Mouse (Mus musculus) natural killer cell, adult 2 months (primary cell): ENCODE results near the gene Vav3.

ENCODE experiments used
- DNase-seq, 2 experiments: peaks; one replicate each; pipeline ENCODE4 v3.0.0; 2022; ENCODE audit warnings: low spot score in 2 of 2

The Vav3 gene

DNA sequence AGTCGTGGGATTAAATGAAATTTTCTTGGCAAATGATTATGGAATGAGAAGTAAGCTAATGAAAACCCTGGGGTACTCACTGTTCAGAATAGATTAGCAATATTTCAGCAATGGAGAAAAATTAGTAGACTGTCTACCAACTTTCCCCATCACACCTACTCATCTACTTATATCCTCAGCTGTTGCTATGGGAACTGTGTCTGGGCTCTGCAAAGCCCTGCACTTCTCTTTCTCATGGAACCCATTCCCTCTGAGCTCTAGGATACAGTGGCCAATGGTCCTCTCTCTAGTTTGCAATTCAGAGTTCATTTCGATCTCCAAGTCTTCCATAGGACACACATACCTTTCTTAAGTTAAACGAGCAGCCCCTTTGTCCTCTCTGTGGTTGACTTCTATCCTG, 352.2 kb downstream of the Vav3 start:
- no peak for DNase-seq

DNA sequence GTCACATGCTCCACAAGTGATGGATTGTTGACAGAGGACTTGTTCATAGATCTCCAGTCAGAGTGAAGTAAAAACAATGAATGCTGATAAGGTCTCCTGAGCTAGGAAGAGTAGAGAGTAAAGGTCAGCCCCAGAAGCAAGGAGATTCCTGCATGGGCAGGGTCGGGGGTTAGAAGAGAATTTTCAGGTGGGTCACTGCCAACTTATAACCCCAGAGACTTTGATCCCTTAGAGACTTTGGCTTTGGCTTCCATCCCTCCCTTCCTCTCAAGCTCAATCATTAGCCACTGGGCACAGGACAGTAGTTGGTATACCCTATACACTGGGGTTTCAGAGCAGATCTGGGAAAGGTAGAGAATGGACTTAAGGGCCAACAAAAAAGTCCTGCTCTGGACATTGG, 360.8 kb downstream of the Vav3 start:
- no peak for DNase-seq

DNA sequence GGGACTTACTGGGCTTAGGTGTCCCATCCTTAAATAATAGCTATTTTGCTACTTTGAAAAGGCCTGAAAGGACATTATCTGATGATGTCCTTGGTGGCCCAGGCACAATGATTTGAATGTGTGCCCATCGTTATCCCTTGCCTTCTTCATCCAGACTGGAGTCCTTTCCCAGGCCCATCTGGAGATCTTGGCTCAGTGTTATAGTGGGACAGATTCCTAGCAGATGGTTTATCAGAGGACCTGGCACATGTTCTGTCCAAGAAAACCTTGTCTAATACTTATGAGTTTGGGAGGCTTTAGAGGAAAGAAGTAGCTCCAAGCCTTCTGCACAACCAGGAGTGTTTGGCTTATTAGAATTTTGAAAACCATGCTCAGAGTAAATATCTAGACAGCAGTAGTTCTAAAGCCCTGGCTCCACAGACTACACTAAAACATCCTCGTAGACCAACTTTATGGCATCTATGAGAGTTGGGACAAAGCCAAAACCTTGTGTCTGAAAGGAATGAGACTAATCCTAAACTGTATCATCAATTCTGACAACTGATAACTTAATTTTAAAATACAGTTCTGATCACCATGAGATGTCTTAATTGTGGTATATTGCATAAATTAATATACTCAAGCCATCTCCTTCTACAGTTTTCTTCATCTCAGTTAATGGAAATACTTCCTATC, 367.5 kb downstream of the Vav3 start:
- DNase-seq, result no peak

DNA sequence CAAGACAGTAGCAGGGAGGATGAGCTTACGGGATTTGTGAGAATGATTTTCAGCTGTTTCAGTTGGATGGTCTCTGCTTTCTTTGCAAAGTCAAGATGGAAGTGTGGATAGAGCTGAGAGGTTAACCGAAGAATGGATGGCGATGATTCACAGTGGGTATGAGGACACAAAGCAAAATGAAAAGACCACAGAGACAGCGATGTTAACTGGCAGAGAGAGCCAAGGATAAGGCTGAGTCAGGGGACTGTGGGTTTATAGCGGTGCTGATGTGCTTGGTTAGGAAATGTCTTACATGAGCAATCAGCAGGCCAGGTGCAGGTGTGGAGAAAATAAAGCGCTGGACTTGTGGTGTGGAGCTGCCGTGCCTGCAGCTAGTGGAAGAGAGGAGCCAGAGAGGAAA, 371.3 kb downstream of the Vav3 start:
- DNase-seq, result no peak

DNA sequence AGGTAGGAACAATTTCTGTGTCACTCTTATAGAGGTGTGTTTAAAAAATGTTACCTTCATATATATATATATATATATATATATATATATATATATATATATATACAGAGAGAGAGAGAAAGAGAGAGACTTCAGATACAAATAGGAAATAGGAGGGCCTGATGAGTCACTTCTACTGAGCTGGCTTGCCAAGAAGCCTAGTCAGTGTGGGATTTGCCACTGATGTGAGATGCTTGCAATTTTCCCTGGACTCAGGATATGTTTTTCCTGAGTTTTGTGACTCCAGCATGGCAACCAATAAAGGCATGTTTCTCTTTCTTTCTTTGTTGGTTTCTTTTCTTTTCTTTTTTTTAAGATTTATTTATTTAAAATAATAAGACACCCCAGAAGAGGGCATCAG, 374.0 kb downstream of the Vav3 start:
- DNase-seq, result no peak

DNA sequence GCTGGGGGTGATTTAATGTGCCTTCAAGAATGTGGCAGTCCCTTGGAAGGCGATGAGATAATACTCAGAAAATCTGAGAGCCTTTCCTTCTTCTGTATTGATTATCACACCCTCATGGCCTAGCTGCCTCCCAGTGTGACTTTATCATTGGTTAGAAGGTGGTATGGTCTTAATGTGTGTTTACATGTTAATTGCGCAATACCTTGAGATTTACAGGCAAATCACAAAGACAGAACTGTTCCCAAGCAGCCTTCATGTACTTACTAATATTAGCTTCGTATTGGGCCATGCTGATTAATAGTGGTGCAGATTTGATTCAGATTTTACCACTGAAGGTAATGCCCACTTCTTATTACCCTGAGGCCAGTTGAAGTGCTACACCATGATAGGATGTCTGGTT, 381.3 kb downstream of the Vav3 start:
- no peak for DNase-seq

DNA sequence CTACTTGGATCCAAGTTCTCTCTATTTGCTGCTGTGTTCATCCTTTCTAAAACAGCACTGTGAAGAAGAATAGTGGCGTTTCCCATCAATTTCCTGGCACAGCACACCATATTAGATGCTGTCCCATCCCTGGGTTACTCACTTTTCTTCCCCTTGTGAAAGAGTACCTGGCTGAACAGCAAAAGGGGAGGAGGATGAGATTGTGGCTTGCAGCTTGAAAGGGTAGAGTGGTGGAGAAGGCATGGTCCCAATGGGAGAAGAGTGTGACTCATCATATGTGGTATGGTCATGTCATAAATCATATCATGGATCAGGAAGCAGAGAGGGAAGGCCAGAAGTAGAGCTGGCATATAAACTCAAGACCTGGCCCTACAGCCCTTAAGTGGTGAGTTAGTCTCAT, 386.3 kb downstream of the Vav3 start:
- DNase-seq, result no peak

DNA sequence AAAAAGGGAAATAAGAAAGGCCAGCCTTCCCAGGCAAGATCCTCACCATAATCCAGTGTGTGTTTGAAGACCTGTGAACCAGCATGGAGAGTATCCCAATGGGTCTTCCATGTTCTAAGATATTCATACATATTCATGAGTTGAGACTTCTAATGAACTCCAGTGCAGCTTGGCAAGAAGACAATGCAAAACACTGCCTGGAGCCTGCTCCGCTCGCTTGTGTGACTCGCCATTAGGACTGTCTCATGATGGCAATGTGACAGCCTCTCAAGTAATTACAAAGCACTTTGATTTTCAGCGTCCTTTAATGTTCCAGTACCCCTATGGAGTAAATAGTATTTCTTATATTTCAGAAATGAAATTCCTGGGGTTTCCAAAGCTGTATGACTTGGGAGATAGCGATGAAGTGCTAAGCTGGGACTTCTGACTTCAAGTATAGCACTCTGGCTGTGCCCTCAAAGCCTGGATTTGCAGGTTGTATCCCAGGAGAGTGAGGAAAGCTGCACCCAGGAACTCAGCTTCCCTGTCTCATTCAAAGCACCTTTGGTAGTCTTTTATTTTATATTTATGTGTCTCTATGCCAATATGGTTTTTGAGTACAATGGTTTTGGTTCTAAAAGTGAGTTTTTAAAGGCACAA, 391.3 kb downstream of the Vav3 start:
- DNase-seq, result no peak

DNA sequence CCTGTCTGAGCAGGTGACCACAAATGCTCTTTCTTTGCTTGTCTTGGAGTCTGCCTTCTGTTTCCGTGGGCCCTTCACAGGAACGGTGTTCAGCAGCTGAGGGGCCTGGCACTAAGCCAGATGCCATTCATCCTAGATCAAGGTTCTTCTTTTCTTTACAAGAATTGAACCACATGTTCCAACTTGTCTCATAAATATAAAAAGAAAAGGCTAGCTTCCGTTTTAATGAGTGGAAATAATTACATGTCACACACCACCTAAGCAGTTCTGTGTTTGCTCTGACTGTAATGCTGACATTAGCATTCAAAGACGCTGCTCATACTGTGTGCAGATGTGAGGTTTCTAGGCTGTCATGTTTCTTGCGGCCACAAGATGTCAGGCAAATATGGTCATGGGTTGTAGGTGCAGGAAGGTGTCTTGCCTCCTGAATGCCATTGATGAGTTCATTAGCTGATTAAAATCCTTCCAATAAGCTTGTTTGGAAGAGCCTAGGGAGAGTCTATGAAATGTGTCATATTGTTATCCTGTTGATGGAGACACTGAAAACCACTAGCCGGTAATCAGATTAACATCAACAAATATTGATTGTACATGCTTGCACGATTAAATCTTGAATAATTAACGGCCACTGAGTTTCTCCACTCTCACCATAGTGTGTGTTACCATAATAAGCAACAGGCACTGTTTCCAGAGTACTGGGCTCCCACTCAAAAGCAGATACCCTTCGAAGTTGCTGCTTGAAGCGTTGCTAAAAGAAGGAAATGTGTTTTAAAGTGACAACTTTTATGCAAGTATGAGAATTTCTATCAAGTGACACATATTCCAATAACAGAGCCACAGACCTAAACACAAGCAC, 392.1 kb downstream of the Vav3 start:
- DNase-seq, result no peak
